Mouse (Mus musculus) bone marrow, adult 2 months (tissue): ENCODE data around the gene Tmsb15b1.

Source experiments
- CTCF ChIP-seq: fragments of 200-500 bp; IDR thresholded peaks from 2 replicates; pipeline ENCODE4 v1.5.1; 2011; ENCODE audit warnings: low read length, control low read depth; ENCODE audit not compliant: control insufficient read depth, insufficient read depth
- POLR2A ChIP-seq: fragments of 200-500 bp; IDR thresholded peaks from 2 replicates; pipeline ENCODE4 v1.6.1; 2011; ENCODE audit warnings: low read depth, mild to moderate bottlenecking, control low read depth, low read length, borderline replicate concordance; ENCODE audit not compliant: control insufficient read depth

DNA sequence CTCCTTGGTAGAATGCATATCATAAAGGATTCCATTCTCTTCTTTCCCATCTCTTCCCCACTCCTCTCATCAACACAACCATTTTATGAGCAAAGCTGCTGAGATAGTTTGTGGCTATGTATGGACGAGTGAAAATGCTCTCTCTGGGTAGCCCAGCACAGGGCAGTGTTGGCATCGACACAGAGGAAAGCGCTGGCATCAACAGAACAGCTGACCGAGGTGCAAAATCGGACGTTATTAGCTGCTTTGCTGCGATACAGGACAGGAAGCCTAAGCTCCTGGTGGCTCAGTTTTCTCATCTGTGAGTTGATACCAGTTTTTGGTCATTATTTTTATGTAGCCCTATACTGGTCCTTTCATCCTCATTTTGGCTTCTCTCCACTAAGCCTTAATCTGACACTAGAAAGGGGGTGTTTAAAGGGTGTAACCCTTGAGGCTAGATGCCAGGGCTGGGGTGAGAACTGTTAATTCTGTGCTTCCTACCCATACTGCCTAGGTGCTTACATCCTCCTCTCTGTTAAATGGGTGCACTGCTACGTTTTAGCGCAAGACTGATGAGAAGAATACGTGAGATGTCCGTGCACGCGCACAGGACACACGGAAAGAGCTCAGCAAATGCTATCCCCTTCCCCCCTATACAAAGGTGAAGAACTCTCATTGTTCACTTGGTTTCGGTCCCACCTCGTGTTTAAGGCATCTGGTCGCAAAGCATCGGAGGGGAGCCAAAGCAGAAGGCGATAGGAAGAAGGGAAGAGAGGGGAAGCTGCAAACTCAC lies 15.7 kb upstream of the Tmsb15b1 start:
- TF ChIP-seq POLR2A (no peak), CTCF (no peak)
